Mouse (Mus musculus) R1 (cell line): Measurements from ENCODE around the gene Zswim2.
"Not testable (repeated sequence)": the region's sequence is repeated elsewhere in the genome, so short reads cannot be mapped to it uniquely, and the experiment has no call there.

Experiments
- DNase-seq: peaks from one replicate; pipeline ENCODE4 v3.0.0-alpha.2; 2018; ENCODE audit warnings: low read depth, low spot score

Zswim2 gene

GRCm38 (mm10) chr2:83940931-83941361 lies at the start of gene Zswim2:
Zswim2 (minus strand) TSS chr2:83941228.
- peak; percentile 86 for DNase-seq

GRCm38 (mm10) chr2:83990253-83990652 lies 49.2 kb upstream of the Zswim2 start, which contains the start of gene Gm13691:
Gm13691 (plus strand) TSS chr2:83990553.
- DNase-seq, result not testable (repeated sequence)

GRCm38 (mm10) chr2:83984443-83984842 lies 43.4 kb upstream of the Zswim2 start, which contains the start of gene Gm13697:
Gm13697 (plus strand) TSS chr2:83984743.
- DNase-seq, result not testable (repeated sequence)

- not testable (repeated sequence) for DNase-seq
Measured at GRCm38 (mm10) chr2:83978633-83979032, 37.6 kb upstream of the Zswim2 start, which contains the start of gene Gm13694. Gm13694 (plus strand) TSS chr2:83978933.

GRCm38 (mm10) chr2:83972823-83973222 lies 31.8 kb upstream of the Zswim2 start, which contains the start of gene Gm13696:
Gm13696 (plus strand) TSS chr2:83973123.
- DNase-seq, result not testable (repeated sequence)

GRCm38 (mm10) chr2:83967013-83967412 lies 26.0 kb upstream of the Zswim2 start, which contains the start of gene Gm13695:
Gm13695 (plus strand) TSS chr2:83967313.
- not testable (repeated sequence) for DNase-seq

- DNase-seq, result not testable (repeated sequence)
Measured at GRCm38 (mm10) chr2:83961203-83961602, 20.2 kb upstream of the Zswim2 start, which contains the start of gene Gm13693. Gm13693 (plus strand) TSS chr2:83961503.

GRCm38 (mm10) chr2:83955393-83955792 lies 14.4 kb upstream of the Zswim2 start, which contains the start of gene Gm13698:
Gm13698 (plus strand) TSS chr2:83955693.
- DNase-seq, result not testable (repeated sequence)

GRCm38 (mm10) chr2:83941792-83942191 lies 764 bp upstream of the Zswim2 start:
- DNase-seq, result no peak

- no peak for DNase-seq
Measured at GRCm38 (mm10) chr2:83941378-83941777, 350 bp upstream of the Zswim2 start.

GRCm38 (mm10) chr2:83929478-83930088 lies 11.4 kb downstream of the Zswim2 start:
- no peak for DNase-seq

GRCm38 (mm10) chr2:83901896-83902540 lies 39.0 kb downstream of the Zswim2 start:
- DNase-seq, result no peak

GRCm38 (mm10) chr2:83893701-83894100 lies 47.3 kb downstream of the Zswim2 start:
- DNase-seq, result no peak

- no peak for DNase-seq
Measured at GRCm38 (mm10) chr2:83883850-83884420, 57.1 kb downstream of the Zswim2 start.
